Mouse (Mus musculus) midbrain, embryonic 11.5 days (tissue): ENCODE results near the gene Il9r. TPM values are rescaled to one million over a fixed set of nuclear protein-coding genes. Genes with fewer than 3 reads are reported as not detected.
A peak's percentile ranks its signal among the peaks of the same experiment; 100 is the strongest.

Experiments
- ATAC-seq: fragments of 200-750 bp; cut with Nextera tagmentation; 2 replicates; pipeline ENCODE4 v1.8.0; 2017; ENCODE audit warnings: moderate TSS enrichment, moderate library complexity; ENCODE audit not compliant: low FRiP score
- DNase-seq: peaks from one replicate; pipeline ENCODE4 v3.0.0; 2015; ENCODE audit warnings: low spot score; ENCODE audit errors: missing footprints
- H3K27ac ChIP-seq: fragments of 300-500 bp; sonication (generic); 2 replicates; pipeline ENCODE4 v1.5.1; 2014; ENCODE audit warnings: low read depth, low read length
- H3K27me3 ChIP-seq: fragments of 300-500 bp; sonication (generic); 2 replicates; pipeline ENCODE4 v1.6.1; 2014; ENCODE audit warnings: mild to moderate bottlenecking, low read length, moderate library complexity, mixed read lengths; ENCODE audit not compliant: control insufficient read depth, insufficient read depth
- H3K36me3 ChIP-seq: fragments of 300-500 bp; sonication (generic); 2 replicates; pipeline ENCODE4 v1.6.1; 2014; ENCODE audit warnings: mild to moderate bottlenecking, low read length, moderate library complexity, mixed read lengths; ENCODE audit not compliant: control insufficient read depth, insufficient read depth
- H3K4me1 ChIP-seq: fragments of 300-500 bp; sonication (generic); 2 replicates; pipeline ENCODE4 v1.6.1; 2014; ENCODE audit warnings: low read length; ENCODE audit not compliant: control insufficient read depth, insufficient read depth
- H3K4me2 ChIP-seq: fragments of 300-500 bp; sonication (generic); 2 replicates; pipeline ENCODE4 v1.6.1; 2014; ENCODE audit warnings: mild to moderate bottlenecking, moderate library complexity
- H3K4me3 ChIP-seq: fragments of 300-500 bp; sonication (generic); 2 replicates; pipeline ENCODE4 v1.5.1; 2014; ENCODE audit warnings: low read depth, low read length
- H3K9ac ChIP-seq: fragments of 300-500 bp; sonication (generic); 2 replicates; pipeline ENCODE4 v1.6.1; 2014; ENCODE audit warnings: low read length
- H3K9me3 ChIP-seq: fragments of 300-500 bp; sonication (generic); 2 replicates; pipeline ENCODE4 v1.6.1; 2016; ENCODE audit warnings: low read length; ENCODE audit not compliant: control insufficient read depth
- WGBS: fragments of 180-500 bp; shearing (Covaris S2); extraction: QIAGEN DNeasy Blood & Tissue Kit; methylation state at CpG from one replicate; pipeline ENCODE4 v1.1.7; 2014; 5-methylcytosine and 5-hydroxymethylcytosine counted together
- polyA plus RNA-seq: library from polyadenylated mRNA; unstranded; fragments of >200 nt; fragmentation: Nextera tagmentation; extraction: Ambion mirVana; gene quantifications from 2 replicates; pipeline ENCODE4 v1.2.1, GENCODE M21; 2014

Gene Il9r
- polyA plus RNA-seq, 1 experiment from 2014 or later = not detected

GRCm38 (mm10) chr11:32141627-32142586 is 58.2 kb downstream of the Il9r start:
- ATAC-seq (peak; percentile 47), DNase-seq (peak; percentile 82)
- no peak overlapping the region for H3K4me3 ChIP-seq
- H3K27me3 ChIP-seq = no peaks in the 10 kb centered on the region
- no peak overlapping the region for H3K9ac ChIP-seq
- H3K36me3 ChIP-seq = no peaks in the 10 kb centered on the region
- WGBS = 69% methylated on average over 15 of the region's 15 CpGs
- H3K27ac ChIP-seq = peak overlapping the region; percentile 9; the same call in 1 of the 2 replicates
- H3K9me3 ChIP-seq = no peaks in the 10 kb centered on the region
- no peak overlapping the region for H3K4me2 ChIP-seq
- H3K4me1 ChIP-seq = peaks cover 14% of the 10 kb centered on the region

GRCm38 (mm10) chr11:32141034-32141433 is 59.0 kb downstream of the Il9r start:
- H3K27me3 ChIP-seq = no peaks in the 10 kb centered on the region
- H3K27ac ChIP-seq = no peak overlapping the region
- H3K4me2 ChIP-seq = no peak overlapping the region
- no peak overlapping the region for H3K9ac ChIP-seq
- H3K9me3 ChIP-seq = no peaks in the 10 kb centered on the region
- H3K4me1 ChIP-seq = peaks cover 14% of the 10 kb centered on the region
- no peaks in the 10 kb centered on the region for H3K36me3 ChIP-seq
- 26% methylated on average over 2 of the region's 2 CpGs for WGBS
- ATAC-seq = 0 out of 2 replicates have a peak, but pooled peaks have one; percentile 30
- H3K4me3 ChIP-seq = no peak overlapping the region
- peak; percentile 95 for DNase-seq

GRCm38 (mm10) chr11:32139528-32139961 is 60.5 kb downstream of the Il9r start:
- Histone ChIP-seq H3K36me3 (no peaks in the 10 kb centered on the region), H3K4me3 (no peak overlapping the region), H3K27ac (no peak overlapping the region), H3K9me3 (no peaks in the 10 kb centered on the region), H3K4me1 (peaks cover 14% of the 10 kb centered on the region), H3K9ac (no peak overlapping the region), H3K27me3 (no peaks in the 10 kb centered on the region), H3K4me2 (no peak overlapping the region)
- 75% methylated on average over 6 of the region's 6 CpGs for WGBS
- DNase-seq = peak; percentile 82
- ATAC-seq = no peak

- Histone ChIP-seq H3K4me3 (no peak overlapping the region), H3K9ac (peak overlapping the region; percentile 42; the same call in 1 of the 2 replicates), H3K27ac (peak overlapping the region; percentile 58; the same call in 1 of the 2 replicates), H3K36me3 (no peaks in the 10 kb centered on the region), H3K4me2 (no peak overlapping the region), H3K27me3 (no peaks in the 10 kb centered on the region), H3K4me1 (peaks cover 14% of the 10 kb centered on the region), H3K9me3 (no peaks in the 10 kb centered on the region)
- ATAC-seq (peak; percentile 56; the same call in 1 of the 2 replicates), DNase-seq (no peak)
- WGBS = 40% methylated on average over 9 of the region's 9 CpGs
Observed at GRCm38 (mm10) chr11:32138614-32138964, 61.5 kb downstream of the Il9r start.

- H3K4me3 ChIP-seq = no peak overlapping the region
- H3K36me3 ChIP-seq = no peaks in the 10 kb centered on the region
- peak overlapping the region; percentile 42 for H3K9ac ChIP-seq
- H3K9me3 ChIP-seq = no peaks in the 10 kb centered on the region
- WGBS = 28% methylated on average over 15 of the region's 15 CpGs
- peak overlapping the region; percentile 12; the same call in 1 of the 2 replicates for H3K4me2 ChIP-seq
- H3K27me3 ChIP-seq = no peaks in the 10 kb centered on the region
- H3K27ac ChIP-seq = peak overlapping the region; percentile 58; the same call in 1 of the 2 replicates
- peak; percentile 73 for ATAC-seq
- peaks cover 14% of the 10 kb centered on the region for H3K4me1 ChIP-seq
- DNase-seq = peak; percentile 89
Observed at GRCm38 (mm10) chr11:32137719-32138613, 62.1 kb downstream of the Il9r start.

Other genes with a start within 250 kb of the Il9r start
- gene 4930524B15Rik, start 234.7 kb downstream of the Il9r start, polyA plus RNA-seq = 0.22 and 0.39 TPM in 2 replicates
- gene Nsg2, start 199.8 kb downstream of the Il9r start, polyA plus RNA-seq = 39.8 and 40.5 TPM in 2 replicates
- gene Snrnp25, start 5.1 kb upstream of the Il9r start, polyA plus RNA-seq = 77.0 and 87.0 TPM in 2 replicates
- gene Rhbdf1, start 22.0 kb upstream of the Il9r start, polyA plus RNA-seq = 13.2 and 14.1 TPM in 2 replicates
- gene Mpg, start 26.2 kb upstream of the Il9r start, polyA plus RNA-seq = 24.8 and 27.2 TPM in 2 replicates
- gene Nprl3, start 67.4 kb upstream of the Il9r start, polyA plus RNA-seq = 28.3 and 34.0 TPM in 2 replicates
- 3,185 and 3,229 TPM in 2 replicates for gene Hba-x, start 76.1 kb upstream of the Il9r start, polyA plus RNA-seq
- 2,946 and 2,965 TPM in 2 replicates for gene Hba-a1, start 83.2 kb upstream of the Il9r start, polyA plus RNA-seq
- gene Hbq1b, start 86.7 kb upstream of the Il9r start, polyA plus RNA-seq = 6.9 and 7.2 TPM in 2 replicates
- 5,591 and 5,690 TPM in 2 replicates for gene Hba-a2, start 96.2 kb upstream of the Il9r start, polyA plus RNA-seq
- 0.30 and 0.77 TPM in 2 replicates for gene Hbq1a, start 99.8 kb upstream of the Il9r start, polyA plus RNA-seq
- gene Sh3pxd2b, start 147.5 kb upstream of the Il9r start, polyA plus RNA-seq = 21.4 and 23.2 TPM in 2 replicates